Mouse (Mus musculus) urinary bladder, postnatal 25 days (tissue): Measurements from ENCODE around the gene Vamp9.

Experiments
- DNase-seq: peaks from one replicate; pipeline ENCODE4 v3.0.0; 2022; ENCODE audit warnings: low spot score

Gene Vamp9

DNA sequence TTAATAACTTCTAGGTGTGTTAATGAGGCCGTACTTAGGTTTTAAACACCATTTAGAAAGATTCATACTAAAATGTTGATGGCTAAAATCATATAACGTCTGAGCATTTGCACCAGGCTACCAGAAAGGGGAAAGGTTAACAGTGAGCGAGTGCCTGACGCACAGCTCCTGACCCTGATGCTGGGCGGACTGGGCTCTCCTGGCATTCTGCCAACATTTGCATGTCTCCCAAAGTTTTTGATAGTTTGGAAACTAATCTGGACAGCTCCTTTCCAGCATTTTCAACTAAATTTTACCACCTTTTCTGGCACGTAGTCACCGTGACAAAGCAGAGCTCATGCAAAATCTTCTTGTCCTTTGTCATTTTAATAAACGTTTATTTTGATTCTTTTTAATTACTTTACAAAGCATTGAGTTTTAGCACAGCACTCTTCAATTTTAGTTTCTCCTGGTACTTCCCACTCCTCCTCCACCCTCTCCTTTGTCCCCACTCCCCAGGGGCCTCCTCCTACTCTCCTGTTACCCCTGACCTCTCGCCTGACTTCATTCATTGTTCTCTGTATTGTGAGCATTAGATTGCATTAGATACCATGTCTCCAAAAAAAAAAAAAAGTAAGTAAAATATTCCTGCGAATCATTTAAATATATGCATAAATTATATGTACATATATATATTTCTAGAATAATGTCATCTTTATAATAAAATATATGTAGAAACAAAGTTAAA, 35.9 kb downstream of the Vamp9 start:
- no peak for DNase-seq

DNA sequence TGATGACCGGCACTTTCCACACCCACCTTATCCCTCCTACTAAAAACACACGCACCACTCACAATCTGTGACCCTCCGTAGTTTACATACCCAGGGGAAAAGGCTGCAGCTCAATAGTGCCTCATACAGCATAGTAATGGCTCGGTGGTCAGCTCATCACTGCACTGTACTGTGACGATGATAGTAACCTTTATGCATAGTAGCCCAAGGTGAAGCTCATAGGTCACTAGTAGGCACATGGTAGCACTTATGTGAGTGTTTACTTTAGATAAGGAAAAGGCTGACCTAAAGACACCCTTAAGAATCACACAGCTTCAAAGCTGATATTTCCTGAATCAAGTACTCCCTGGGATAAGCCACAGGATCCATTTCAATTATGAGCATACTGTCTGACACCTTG, 46.5 kb downstream of the Vamp9 start:
- no peak for DNase-seq

- no peak for DNase-seq
These were observed 47.8 kb downstream of the Vamp9 start for GRCm38 (mm10) chr5:99953883-99954282.

- DNase-seq = no peak
These were observed 52.6 kb downstream of the Vamp9 start for GRCm38 (mm10) chr5:99958666-99959065.

- DNase-seq = no peak
These were observed 53.3 kb downstream of the Vamp9 start for GRCm38 (mm10) chr5:99959236-99959936.

DNA sequence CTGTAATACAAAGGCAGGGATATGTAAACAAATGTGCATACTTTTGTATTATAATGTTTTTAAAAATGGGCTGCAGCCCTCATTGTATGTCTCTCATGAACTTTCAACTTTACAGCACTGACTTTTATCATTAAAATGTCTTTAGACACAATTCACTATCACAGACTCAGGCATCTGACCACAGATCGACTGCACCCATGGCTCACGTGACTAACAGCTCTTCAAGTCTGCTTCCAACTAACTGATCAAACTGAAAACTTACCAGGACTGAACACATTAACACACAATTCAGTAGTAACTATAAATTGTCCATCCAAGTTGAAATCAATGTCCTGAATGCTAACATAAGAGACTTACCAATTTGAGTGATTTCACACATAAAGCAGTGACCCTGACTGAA, 53.9 kb downstream of the Vamp9 start:
- DNase-seq = no peak

GRCm38 (mm10) chr5:99973941-99974340, 67.9 kb downstream of the Vamp9 start:
- no peak for DNase-seq

- no peak for DNase-seq
These were observed 69.0 kb downstream of the Vamp9 start for GRCm38 (mm10) chr5:99975061-99975460.

DNA sequence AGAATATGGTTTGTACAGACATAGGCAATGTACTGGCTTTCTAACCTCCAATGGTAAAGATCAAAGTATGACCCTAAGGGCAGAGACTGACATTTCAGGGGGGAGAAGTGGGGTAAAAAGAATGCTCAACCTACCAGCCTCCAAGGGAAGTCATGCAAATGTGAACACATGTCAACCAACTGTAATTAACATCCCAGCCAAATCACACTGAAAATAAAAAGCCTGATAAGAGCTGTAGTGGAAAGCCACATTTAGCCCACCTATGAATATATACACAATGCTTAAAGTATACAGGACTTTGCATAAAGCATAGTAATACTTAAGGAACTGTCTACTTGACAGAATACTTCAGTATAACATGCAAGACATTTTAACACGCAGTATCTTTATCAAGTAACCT, 69.7 kb downstream of the Vamp9 start:
- DNase-seq = no peak

DNA sequence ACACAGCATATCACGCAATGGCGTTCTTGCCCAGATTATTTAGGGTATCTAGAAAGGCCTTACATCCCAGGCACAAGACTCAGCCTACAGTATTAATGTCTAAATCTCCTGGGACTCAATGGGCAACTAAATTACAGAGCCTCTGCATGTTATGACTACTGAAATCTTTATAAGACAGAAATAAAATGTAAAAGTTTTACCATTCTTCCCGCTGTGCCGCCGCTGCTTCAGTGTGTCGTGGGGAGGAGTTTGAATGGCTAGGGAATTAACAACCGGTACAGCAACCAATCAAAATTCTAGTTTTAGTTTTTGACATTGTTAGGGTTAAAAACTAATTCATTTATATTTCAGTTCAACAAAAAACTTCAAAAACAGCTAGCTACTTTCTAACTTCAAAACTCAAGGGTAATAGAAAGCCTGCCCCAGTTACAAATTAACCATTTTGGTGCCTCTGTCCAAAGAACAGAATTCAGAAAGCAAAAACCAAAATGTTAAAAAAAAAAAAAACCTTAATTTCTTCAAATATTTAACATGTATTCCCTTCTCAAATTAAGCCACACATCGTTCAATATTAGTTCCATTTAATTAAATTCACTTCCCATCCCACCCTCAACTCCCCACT, 70.4 kb downstream of the Vamp9 start:
- DNase-seq = no peak

GRCm38 (mm10) chr5:99977516-99978301, 71.7 kb downstream of the Vamp9 start:
- DNase-seq = peak; percentile 80

- peak; percentile 83 for DNase-seq
These were observed 72.8 kb downstream of the Vamp9 start, which contains the start of the genes Hnrnpd and 4930524J08Rik for GRCm38 (mm10) chr5:99978699-99979442. Gene Hnrnpd, minus strand, starts transcription at chr5:99978938. Gene 4930524J08Rik, plus strand, starts transcription at chr5:99979061.

GRCm38 (mm10) chr5:99983452-99984061, 77.5 kb downstream of the Vamp9 start:
- DNase-seq = no peak

DNA sequence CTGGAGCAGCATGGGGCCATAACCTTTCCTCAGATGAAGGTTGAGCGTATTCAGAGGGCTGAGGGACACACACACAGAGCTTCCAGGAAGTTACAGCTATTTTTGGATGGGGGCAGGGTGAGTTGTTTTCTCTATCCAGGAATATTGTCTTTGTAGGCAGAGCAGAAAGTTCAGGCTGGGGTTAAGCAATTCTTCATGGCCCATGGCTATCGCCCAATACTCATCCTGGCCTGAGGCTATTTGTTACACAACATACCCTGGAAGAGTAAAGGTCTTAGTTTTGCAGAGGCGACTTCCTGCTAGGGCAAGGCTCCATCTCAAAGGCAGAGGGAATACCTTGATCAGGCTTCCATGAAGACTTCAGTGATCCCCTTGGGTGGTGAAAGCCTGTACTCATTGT, 88.1 kb downstream of the Vamp9 start:
- no peak for DNase-seq

DNA sequence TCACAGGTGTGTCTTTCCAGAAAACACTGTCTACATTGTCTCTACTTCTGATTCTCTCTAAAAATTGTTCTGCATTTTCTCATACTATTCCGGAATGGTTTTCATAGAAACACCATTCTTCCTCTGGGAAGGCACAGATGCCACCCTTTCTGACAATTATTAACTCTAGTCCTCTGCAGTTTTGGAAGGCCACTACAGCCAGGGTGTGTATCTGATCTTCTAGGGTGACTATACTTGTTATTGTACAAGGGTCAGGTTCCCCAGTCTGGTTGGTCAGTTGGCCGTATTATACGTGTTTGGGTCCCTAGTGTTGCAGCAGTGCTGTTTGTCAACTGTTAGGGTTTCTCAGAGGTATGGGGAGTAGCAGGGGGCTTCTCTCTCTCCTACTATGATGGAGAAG, 88.6 kb downstream of the Vamp9 start:
- DNase-seq = no peak

- DNase-seq = no peak
These were observed 94.0 kb downstream of the Vamp9 start for GRCm38 (mm10) chr5:100000048-100000447.

DNA sequence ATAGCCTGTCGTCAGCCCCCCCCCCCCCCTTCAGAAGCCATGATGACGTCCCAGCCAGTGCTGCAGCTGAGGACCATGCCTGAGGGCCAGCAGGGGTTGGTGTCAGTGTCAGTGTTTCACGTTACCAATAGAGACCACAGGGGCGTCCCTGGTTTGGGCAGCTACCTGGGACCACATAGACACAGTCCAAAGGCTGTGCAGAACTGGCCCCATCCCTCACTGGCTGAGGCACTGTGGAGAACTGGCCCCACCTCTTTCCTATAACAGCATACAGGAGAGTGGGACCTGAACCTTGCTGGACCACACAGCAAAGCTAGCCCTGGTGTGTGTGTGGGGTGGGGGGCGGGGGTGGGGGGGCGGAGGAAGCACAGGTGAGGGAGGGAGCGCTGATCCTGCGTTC, 94.4 kb downstream of the Vamp9 start:
- no peak for DNase-seq
